Mouse (Mus musculus): ENCODE data around the gene Fam208b. TPM values are rescaled to one million over a fixed set of nuclear protein-coding genes. Genes with fewer than 3 reads are reported as not detected.

The Fam208b gene
- polyA plus RNA-seq, 1 experiment from 2014 or later: 13.5 TPM

GRCm38 (mm10) chr13:3633895-3634811 lies 23.2 kb upstream of the Fam208b start, which contains the start of gene Asb13:
Gene Asb13 (plus strand): TSS chr13:3634032.
- Histone ChIP-seq H3K4me1 (replicated peaks) (0 out of 2 replicates have a peak, but pooled peaks cover 6% of the 10 kb centered on the region), H3K27me3 (no peaks in the 10 kb centered on the region), H3K4me3 (peak within 1 kb of the TSS; percentile 56), H3K4me2 (peak within 1 kb of the TSS; percentile 59), H3K27ac (replicated peaks) (peak within 1 kb of the TSS; percentile 59), H3K36me3 (no peaks in the 10 kb centered on the region), H3K9me3 (no peaks in the 10 kb centered on the region), H3K9ac (peak within 1 kb of the TSS; percentile 54)
- ATAC-seq (ENCODE audit: low FRiP score, low read depth): peak; percentile 94
- under 1% methylated on average over 47 of the region's 47 CpGs for WGBS

- Histone ChIP-seq H3K9ac (no peak overlapping the region), H3K27me3 (no peaks in the 10 kb centered on the region), H3K36me3 (no peaks in the 10 kb centered on the region), H3K4me1 (replicated peaks) (0 out of 2 replicates have a peak, but pooled peaks cover 6% of the 10 kb centered on the region), H3K9me3 (no peaks in the 10 kb centered on the region), H3K27ac (replicated peaks) (no peak overlapping the region), H3K4me2 (peak overlapping the region; percentile 59), H3K4me3 (peak overlapping the region; percentile 56)
- WGBS: 41% methylated on average over 6 of the region's 6 CpGs
- ATAC-seq (ENCODE audit: low FRiP score, low read depth): no peak
These were observed 22.2 kb upstream of the Fam208b start for GRCm38 (mm10) chr13:3633131-3633530.

GRCm38 (mm10) chr13:3632551-3632950 lies 21.6 kb upstream of the Fam208b start:
- H3K4me1 ChIP-seq (replicated peaks): 0 out of 2 replicates have a peak, but pooled peaks cover 6% of the 10 kb centered on the region
- no peak for ATAC-seq (ENCODE audit: low FRiP score, low read depth)
- H3K27ac ChIP-seq (replicated peaks): no peak overlapping the region
- no peak overlapping the region for H3K9ac ChIP-seq
- no peak overlapping the region for H3K4me3 ChIP-seq
- H3K4me2 ChIP-seq: no peak overlapping the region
- WGBS: 83% methylated on average over 9 of the region's 9 CpGs
- no peaks in the 10 kb centered on the region for H3K36me3 ChIP-seq
- no peaks in the 10 kb centered on the region for H3K27me3 ChIP-seq
- H3K9me3 ChIP-seq: no peaks in the 10 kb centered on the region

- Histone ChIP-seq H3K4me1 (replicated peaks) (no peaks in the 10 kb centered on the region), H3K4me3 (no peak overlapping the region), H3K9me3 (no peaks in the 10 kb centered on the region), H3K36me3 (no peaks in the 10 kb centered on the region), H3K27me3 (no peaks in the 10 kb centered on the region), H3K27ac (replicated peaks) (no peak overlapping the region), H3K9ac (no peak overlapping the region), H3K4me2 (no peak overlapping the region)
- ATAC-seq (ENCODE audit: low FRiP score, low read depth): no peak
- WGBS: 26% methylated on average over 3 of the region's 3 CpGs
These were observed 17.2 kb upstream of the Fam208b start for GRCm38 (mm10) chr13:3628102-3628501.

GRCm38 (mm10) chr13:3627139-3627538 lies 16.2 kb upstream of the Fam208b start:
- Histone ChIP-seq H3K36me3 (no peaks in the 10 kb centered on the region), H3K27me3 (no peaks in the 10 kb centered on the region), H3K4me2 (no peak overlapping the region), H3K9ac (no peak overlapping the region), H3K27ac (replicated peaks) (no peak overlapping the region), H3K4me3 (no peak overlapping the region), H3K4me1 (replicated peaks) (no peaks in the 10 kb centered on the region), H3K9me3 (no peaks in the 10 kb centered on the region)
- ATAC-seq (ENCODE audit: low FRiP score, low read depth): no peak
- WGBS: 64% methylated on average over 3 of the region's 3 CpGs

GRCm38 (mm10) chr13:3610118-3610794 lies 652 bp downstream of the Fam208b start:
- peak overlapping the region; percentile 65 for H3K4me3 ChIP-seq
- H3K4me1 ChIP-seq (replicated peaks): peaks cover 7% of the 10 kb centered on the region; the same call in 1 of the 2 replicates
- under 1% methylated on average over 50 of the region's 50 CpGs for WGBS
- ATAC-seq (ENCODE audit: low FRiP score, low read depth): peak; percentile 10
- no peaks in the 10 kb centered on the region for H3K9me3 ChIP-seq
- H3K4me2 ChIP-seq: peak overlapping the region; percentile 86
- H3K9ac ChIP-seq: peak overlapping the region; percentile 62
- peak overlapping the region; percentile 88 for H3K27ac ChIP-seq (replicated peaks)
- 0 out of 2 replicates have a peak, but pooled peaks cover 3% of the 10 kb centered on the region for H3K27me3 ChIP-seq
- no peaks in the 10 kb centered on the region for H3K36me3 ChIP-seq

GRCm38 (mm10) chr13:3609780-3610117 lies 1.2 kb downstream of the Fam208b start:
- 28% methylated on average over 8 of the region's 8 CpGs for WGBS
- peak overlapping the region; percentile 62 for H3K9ac ChIP-seq
- peak overlapping the region; percentile 86 for H3K4me2 ChIP-seq
- H3K27me3 ChIP-seq: 0 out of 2 replicates have a peak, but pooled peaks cover 3% of the 10 kb centered on the region
- H3K27ac ChIP-seq (replicated peaks): peak overlapping the region; percentile 88
- no peaks in the 10 kb centered on the region for H3K9me3 ChIP-seq
- H3K4me3 ChIP-seq: peak overlapping the region; percentile 65
- ATAC-seq (ENCODE audit: low FRiP score, low read depth): no peak
- H3K36me3 ChIP-seq: no peaks in the 10 kb centered on the region
- peaks cover 7% of the 10 kb centered on the region; the same call in 1 of the 2 replicates for H3K4me1 ChIP-seq (replicated peaks)

GRCm38 (mm10) chr13:3596232-3596631 lies 14.7 kb downstream of the Fam208b start:
- no peak overlapping the region for H3K4me2 ChIP-seq
- ATAC-seq (ENCODE audit: low FRiP score, low read depth): no peak
- no peak overlapping the region for H3K4me3 ChIP-seq
- H3K36me3 ChIP-seq: peaks cover 51% of the 10 kb centered on the region
- no peaks in the 10 kb centered on the region for H3K27me3 ChIP-seq
- H3K9me3 ChIP-seq: no peaks in the 10 kb centered on the region
- no peaks in the 10 kb centered on the region for H3K4me1 ChIP-seq (replicated peaks)
- H3K27ac ChIP-seq (replicated peaks): no peak overlapping the region
- no peak overlapping the region for H3K9ac ChIP-seq
- 95% methylated on average over 6 of the region's 6 CpGs for WGBS

- 97% methylated on average over 1 of the region's 1 CpGs for WGBS
- Histone ChIP-seq H3K4me1 (replicated peaks) (no peaks in the 10 kb centered on the region), H3K9ac (no peak overlapping the region), H3K27ac (replicated peaks) (no peak overlapping the region), H3K36me3 (peaks cover 61% of the 10 kb centered on the region), H3K4me3 (no peak overlapping the region), H3K9me3 (no peaks in the 10 kb centered on the region), H3K27me3 (no peaks in the 10 kb centered on the region), H3K4me2 (no peak overlapping the region)
- no peak for ATAC-seq (ENCODE audit: low FRiP score, low read depth)
These were observed 16.6 kb downstream of the Fam208b start for GRCm38 (mm10) chr13:3594311-3594710.

- WGBS: 82% methylated on average over 3 of the region's 3 CpGs
- Histone ChIP-seq H3K27ac (replicated peaks) (no peak overlapping the region), H3K9ac (no peak overlapping the region), H3K27me3 (no peaks in the 10 kb centered on the region), H3K9me3 (no peaks in the 10 kb centered on the region), H3K36me3 (peaks cover 61% of the 10 kb centered on the region), H3K4me3 (no peak overlapping the region), H3K4me2 (no peak overlapping the region), H3K4me1 (replicated peaks) (no peaks in the 10 kb centered on the region)
- ATAC-seq (ENCODE audit: low FRiP score, low read depth): no peak
These were observed 20.1 kb downstream of the Fam208b start for GRCm38 (mm10) chr13:3590789-3591188.

- Histone ChIP-seq H3K4me3 (no peak overlapping the region), H3K36me3 (peaks cover 55% of the 10 kb centered on the region), H3K9me3 (no peaks in the 10 kb centered on the region), H3K4me1 (replicated peaks) (no peaks in the 10 kb centered on the region), H3K27ac (replicated peaks) (no peak overlapping the region), H3K27me3 (no peaks in the 10 kb centered on the region), H3K9ac (no peak overlapping the region), H3K4me2 (no peak overlapping the region)
- no peak for ATAC-seq (ENCODE audit: low FRiP score, low read depth)
- 88% methylated on average over 2 of the region's 2 CpGs for WGBS
These were observed 47.0 kb downstream of the Fam208b start for GRCm38 (mm10) chr13:3563953-3564352.

GRCm38 (mm10) chr13:3563130-3563529 lies 47.8 kb downstream of the Fam208b start:
- no peak overlapping the region for H3K9ac ChIP-seq
- H3K4me3 ChIP-seq: no peak overlapping the region
- no peaks in the 10 kb centered on the region for H3K4me1 ChIP-seq (replicated peaks)
- no peak overlapping the region for H3K4me2 ChIP-seq
- H3K27ac ChIP-seq (replicated peaks): no peak overlapping the region
- peaks cover 47% of the 10 kb centered on the region for H3K36me3 ChIP-seq
- no peaks in the 10 kb centered on the region for H3K9me3 ChIP-seq
- WGBS: 100% methylated on average over 1 of the region's 1 CpGs
- no peak for ATAC-seq (ENCODE audit: low FRiP score, low read depth)
- H3K27me3 ChIP-seq: no peaks in the 10 kb centered on the region
